Mouse (Mus musculus) kidney, postnatal 4 days (tissue): ENCODE measurements around the gene Gcnt3.

ENCODE experiments used
- DNase-seq, 2 experiments: peaks; one replicate each; pipeline ENCODE4 v3.0.0; 2021; ENCODE audit warnings: mixed read lengths in 2 of 2

The Gcnt3 gene

DNA sequence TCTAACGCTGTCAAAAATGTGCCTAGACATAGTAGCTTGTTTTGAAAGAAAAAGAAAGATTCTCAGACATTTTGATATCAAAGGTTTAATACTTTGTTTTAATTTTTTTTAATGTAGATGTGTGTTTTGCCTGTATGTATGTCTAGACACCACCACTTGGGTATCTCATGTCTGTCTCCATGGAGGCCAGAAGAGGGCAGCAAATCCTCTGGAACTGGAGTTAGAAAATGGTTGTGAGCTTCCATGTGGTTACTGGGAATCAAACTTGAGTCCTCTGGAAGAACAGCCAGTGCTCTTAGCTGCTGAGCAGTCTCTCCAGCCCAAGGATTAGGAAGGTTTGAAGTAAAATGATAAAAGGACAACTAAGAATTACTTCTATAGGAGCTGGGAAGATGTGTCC lies 38.6 kb downstream of the Gcnt3 start:
- DNase-seq, result no peak

DNA sequence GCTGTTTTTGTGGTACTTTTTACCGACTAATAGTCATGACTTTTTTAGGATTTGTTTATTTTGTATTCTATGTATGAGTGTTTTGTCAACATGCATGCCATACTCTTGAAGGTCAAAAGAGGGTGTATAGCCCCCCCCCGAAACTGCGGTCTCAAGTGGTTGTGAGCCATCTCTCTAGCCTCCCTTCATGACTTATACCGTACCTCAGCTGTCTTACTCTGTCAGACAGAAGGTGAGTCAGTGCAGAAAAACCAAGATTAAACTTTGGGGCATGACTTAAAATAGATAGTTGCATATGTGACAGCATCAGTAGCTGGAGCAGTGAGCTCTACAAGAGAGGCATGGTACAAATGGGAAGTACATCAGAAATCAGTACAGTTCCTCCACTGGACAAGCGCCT lies 43.3 kb downstream of the Gcnt3 start:
- DNase-seq, result no peak

DNA sequence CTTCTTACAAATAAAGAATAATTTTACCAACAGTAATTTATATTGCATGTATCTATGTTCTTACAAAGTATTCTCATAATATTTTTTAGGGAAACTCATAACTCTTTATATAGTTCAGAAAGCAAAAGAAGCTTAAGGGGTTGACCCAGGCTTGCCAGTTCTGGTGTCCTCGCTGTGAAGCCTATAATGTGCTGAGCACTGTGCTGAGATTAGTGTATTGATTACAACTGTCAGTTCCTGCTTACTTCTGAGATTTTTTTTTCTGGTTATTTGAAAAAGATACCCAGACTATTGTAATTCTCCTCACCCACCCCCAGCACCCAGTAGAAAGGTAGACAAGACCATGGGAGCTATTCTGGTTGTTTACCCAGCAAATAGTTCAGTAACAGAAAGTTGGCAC lies 44.4 kb downstream of the Gcnt3 start:
- no peak for DNase-seq

DNA sequence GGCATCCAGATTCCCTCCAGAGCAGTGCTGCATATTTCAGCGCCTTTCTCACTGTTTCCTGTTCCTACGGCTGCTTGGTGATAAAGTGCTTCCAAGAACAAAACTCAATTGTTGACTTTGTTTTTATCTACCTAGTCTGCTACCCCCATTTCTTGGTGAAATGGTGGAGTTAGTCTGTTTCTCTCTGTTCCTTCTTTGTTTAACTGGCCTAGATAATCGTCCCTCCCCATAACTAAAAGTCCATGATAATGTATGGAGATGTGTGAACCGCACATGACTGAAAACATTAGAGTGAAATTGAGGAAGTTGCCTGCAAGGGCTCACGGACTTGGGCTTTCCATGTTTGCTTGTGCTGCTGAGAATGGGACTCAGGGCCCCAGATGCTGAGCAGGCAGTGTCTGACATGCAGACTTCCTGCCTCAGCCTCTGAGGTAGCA lies 45.0 kb downstream of the Gcnt3 start:
- peak in 1 of 2 experiments; percentile 18 for DNase-seq

DNA sequence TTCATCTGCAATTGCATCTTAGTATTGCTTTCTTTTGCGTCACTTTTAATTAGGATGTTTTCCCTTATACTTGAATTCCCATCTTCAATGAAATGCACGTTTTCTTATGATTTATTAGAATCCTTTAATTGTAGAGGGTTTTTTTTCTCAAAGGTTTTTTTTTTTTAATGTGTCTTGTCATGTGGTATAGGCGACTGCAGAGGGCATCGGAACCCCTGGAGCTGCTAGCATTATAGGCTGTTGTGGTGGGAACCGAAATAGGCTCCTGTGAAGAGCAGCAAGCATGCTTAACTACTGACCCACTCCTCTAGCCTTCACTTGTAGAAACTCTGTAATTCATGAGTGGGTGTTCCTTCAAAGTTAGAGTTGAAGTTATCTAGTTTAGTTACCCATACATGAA lies 47.5 kb downstream of the Gcnt3 start:
- peak in 1 of 2 experiments; percentile 24 for DNase-seq

DNA sequence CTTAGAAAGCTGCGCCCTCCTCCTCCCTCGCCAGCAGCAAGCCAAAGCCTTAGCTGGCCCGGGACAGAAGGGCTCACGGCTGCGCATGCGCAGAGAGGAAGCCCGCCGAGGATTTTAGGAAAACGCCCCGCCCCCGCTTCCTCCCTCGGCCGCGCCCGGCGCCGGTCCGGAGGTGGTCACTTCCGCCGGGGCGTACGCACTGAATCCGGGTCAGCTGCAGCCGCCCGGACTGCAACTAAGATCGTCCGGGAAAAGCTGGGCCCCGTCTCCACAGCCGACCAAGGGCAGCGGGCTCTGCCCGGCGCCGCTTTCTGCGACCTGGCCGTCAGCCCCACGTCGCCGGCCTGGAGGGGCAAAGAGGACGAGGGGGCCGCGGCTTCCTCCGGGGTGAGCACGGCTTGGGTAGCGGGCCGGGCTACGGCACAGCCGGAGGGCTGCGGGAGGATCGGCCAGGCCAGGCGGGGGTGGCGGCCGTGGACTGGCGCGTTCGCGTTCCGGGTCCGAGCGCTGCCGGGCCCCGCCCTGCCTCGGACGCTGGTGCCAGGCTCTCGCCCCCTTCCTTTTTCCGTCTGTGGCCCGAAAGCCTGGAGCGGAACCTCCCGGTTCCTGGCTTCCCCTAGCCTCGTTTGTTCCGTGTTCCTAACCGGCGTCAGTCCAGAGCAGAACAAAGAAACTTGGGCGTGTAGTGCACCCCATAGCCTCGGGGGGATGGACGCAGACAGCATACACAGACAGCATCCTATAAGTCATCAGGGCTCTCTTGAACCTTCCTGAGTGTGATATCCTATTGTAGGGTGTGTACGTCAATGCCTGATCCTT lies 48.4 kb downstream of the Gcnt3 start, which contains the start of gene Bnip2:
Gene Bnip2 (plus strand): TSS at position 164 of the 819 bp plus-strand sequence.
- DNase-seq, result peak; percentile 98 to 99

DNA sequence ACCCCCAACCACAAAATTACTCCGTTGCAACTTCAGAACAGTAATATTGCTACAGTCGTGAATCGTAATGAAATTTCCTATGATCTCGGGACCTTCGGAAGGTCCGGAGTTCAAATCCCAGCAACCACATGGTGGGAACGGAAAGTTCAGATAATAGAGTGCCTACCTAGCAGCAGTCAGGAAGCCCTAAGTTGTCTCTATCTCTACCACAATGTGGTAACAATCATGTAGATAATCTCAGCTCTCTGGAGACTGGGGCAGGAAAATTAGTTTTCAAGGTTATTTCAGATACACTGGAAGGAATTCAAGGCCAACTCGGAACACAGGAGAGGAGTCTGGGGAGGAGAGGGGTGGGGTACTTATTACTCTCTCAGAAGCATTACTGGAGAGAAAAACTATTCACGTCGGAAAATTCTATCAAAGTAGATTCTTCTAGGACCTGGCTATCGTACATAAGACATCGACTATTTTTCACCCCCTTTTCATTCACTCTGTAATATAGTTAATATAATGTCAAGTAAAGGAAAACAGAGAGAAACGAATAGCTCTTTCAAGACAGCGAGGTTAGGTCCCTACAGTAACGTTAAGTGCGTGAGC lies 49.1 kb downstream of the Gcnt3 start:
- DNase-seq, result no peak

DNA sequence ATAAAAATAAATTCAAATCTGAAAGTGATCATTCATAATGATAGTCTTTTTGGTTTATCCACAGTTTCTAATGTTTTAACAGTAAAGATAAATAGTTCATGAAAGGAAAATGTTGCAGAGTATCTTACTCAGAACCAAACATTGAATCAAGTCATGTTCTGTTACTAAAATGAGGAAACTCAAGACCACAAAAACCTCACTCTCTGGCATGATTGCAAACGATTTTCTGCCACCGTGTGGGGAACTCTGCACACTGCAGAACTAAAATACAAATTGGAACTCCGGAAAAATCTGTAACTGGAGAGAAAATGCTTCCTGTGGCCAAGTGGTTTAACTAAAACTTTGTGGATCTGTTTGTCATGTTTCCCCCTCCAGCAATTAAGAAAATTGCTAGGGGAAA lies 50.3 kb downstream of the Gcnt3 start:
- DNase-seq, result peak; percentile 79 to 81

DNA sequence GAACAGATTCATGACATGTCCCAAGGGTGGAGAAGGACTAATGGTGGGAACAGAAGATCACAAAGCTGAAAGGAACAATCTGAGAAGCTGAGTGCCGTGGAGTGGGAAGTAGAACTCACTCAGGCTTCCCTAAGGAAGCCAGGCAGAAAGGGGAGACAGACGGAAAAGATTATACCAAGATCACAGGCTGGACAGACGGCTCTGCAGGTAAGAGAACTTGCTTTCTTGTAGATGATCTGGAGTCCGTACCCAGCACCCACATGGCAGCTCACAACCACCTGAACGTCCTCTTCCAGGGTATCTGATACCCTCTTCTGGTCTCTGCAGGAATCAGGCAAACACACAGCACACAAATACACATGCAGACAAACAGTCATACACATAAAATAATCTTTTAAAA lies 51.3 kb downstream of the Gcnt3 start:
- DNase-seq, result no peak

DNA sequence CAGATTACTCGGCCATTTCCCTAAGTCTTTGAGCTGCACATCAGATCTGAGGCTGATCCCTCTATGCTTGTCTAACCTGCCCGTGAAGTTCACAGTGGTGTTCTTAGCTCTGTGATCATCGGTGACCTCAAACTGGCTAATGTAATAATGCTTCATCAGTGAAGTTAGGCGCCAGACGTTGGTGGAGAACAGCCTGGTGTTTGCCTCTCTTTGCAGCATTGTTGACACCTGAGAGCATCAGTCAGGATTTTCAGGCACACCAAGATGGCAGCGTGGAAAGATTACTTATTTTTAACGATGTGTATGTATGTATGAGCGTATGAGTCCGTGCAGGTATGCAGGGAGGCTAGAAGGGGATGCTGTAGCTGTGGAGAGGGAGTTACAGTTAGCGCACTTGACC lies 51.8 kb downstream of the Gcnt3 start:
- no peak for DNase-seq

DNA sequence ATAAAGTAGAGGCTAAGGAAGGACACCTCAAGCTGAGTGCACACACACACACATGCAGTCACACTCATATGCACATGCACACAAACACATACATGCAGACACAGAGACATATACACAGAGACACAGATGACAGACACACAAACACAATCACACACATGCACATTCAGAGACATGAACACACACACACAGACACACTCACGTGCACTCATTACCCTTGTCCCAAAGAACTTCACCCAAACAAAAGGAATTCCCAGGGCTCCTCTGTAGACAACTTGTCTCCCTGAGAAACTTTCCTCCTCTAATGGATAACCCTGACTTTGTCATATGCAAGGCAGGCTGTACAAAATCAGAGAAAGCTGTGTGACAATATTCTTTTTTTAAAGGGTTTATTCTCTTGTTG lies 52.4 kb downstream of the Gcnt3 start:
- no peak for DNase-seq
